Mouse (Mus musculus): ENCODE measurements around the gene Ift122. TPM values are rescaled to one million over a fixed set of nuclear protein-coding genes. Genes with fewer than 3 reads are reported as not detected.

Ift122 gene
- polyA plus RNA-seq, 1 experiment from 2014 or later = 27.2 TPM

Other genes starting within 250 kb of the Ift122 start
- 124 and 131 TPM in 2 replicates for gene Raf1, start 176.8 kb upstream of the Ift122 start, polyA plus RNA-seq (2014; fragmentation: Nextera tagmentation; extraction: Ambion mirVana)
- 2.0 and 3.3 TPM in 2 replicates for gene Tmem40, start 91.1 kb upstream of the Ift122 start, polyA plus RNA-seq (2014; fragmentation: Nextera tagmentation; extraction: Ambion mirVana)
- gene Cand2, start 78.9 kb upstream of the Ift122 start, polyA plus RNA-seq (2014; fragmentation: Nextera tagmentation; extraction: Ambion mirVana) = 36.2 and 39.1 TPM in 2 replicates
- gene Rpl32, start 44.7 kb upstream of the Ift122 start, polyA plus RNA-seq (2014; fragmentation: Nextera tagmentation; extraction: Ambion mirVana) = 2,072 and 2,207 TPM in 2 replicates
- gene Efcab12, start 15.1 kb upstream of the Ift122 start, polyA plus RNA-seq (2014; fragmentation: Nextera tagmentation; extraction: Ambion mirVana) = 0.39 and 1.5 TPM in 2 replicates
- gene Mbd4, start 99 bp upstream of the Ift122 start, polyA plus RNA-seq (2014; fragmentation: Nextera tagmentation; extraction: Ambion mirVana) = 22.5 and 24.8 TPM in 2 replicates
- gene Rho, start 78.3 kb downstream of the Ift122 start, polyA plus RNA-seq (2014; fragmentation: Nextera tagmentation; extraction: Ambion mirVana) = 0.14 TPM in 1 of 2 replicates, not detected in the other
- gene H1foo, start 91.5 kb downstream of the Ift122 start, polyA plus RNA-seq (2014; fragmentation: Nextera tagmentation; extraction: Ambion mirVana) = not detected in 2 replicates
- 19.1 and 20.3 TPM in 2 replicates for gene Plxnd1, start 141.5 kb downstream of the Ift122 start, polyA plus RNA-seq (2014; fragmentation: Nextera tagmentation; extraction: Ambion mirVana)